Mouse (Mus musculus): ENCODE data around the gene Ubqlnl. TPM values are rescaled to one million over a fixed set of nuclear protein-coding genes. Genes with fewer than 3 reads are reported as not detected.

Ubqlnl gene
- total RNA-seq (2012; rRNA removed) (not detected in 2 replicates), polyA plus RNA-seq (2012; ENCODE audit: insufficient read depth in 1 of 2, insufficient read length in 2 of 2, low read depth in 1 of 2, low replicate concordance in 2 of 2, missing spikeins in 1 of 2) (not detected)

- H3K79me2 ChIP-seq (ENCODE audit: control insufficient read depth, insufficient read depth, low read length, poor library complexity): no peaks in the 10 kb centered on the region
- no peaks in the 10 kb centered on the region for H3K36me3 ChIP-seq (ENCODE audit: control insufficient read depth in 1 of 2, insufficient read depth in 2 of 2, low read length in 2 of 2)
- TF ChIP-seq ZC3H11A (IDR thresholded peaks at IDR 0.05; ENCODE audit: low read depth, low read length) (no peak), BHLHE40 (IDR thresholded peaks at IDR 0.05; ENCODE audit: borderline replicate concordance, low read depth, low read length) (no peak)
- no peak for DNase-seq (ENCODE audit: low read depth, low spot score)
- H3K4me3 ChIP-seq (ENCODE audit: control insufficient read depth in 1 of 2, insufficient read depth in 1 of 2, low read depth in 2 of 2, low read length in 2 of 2): no peak within 1 kb of the TSS
- no peaks in the 10 kb centered on the region for H3K9me3 ChIP-seq (replicated peaks; ENCODE audit: insufficient read depth, low read length)
- H3K4me1 ChIP-seq (ENCODE audit: control insufficient read depth in 1 of 2, insufficient read depth in 2 of 2, low read length in 2 of 2): no peaks in the 10 kb centered on the region
- no peak within 1 kb of the TSS for H3K27ac ChIP-seq (ENCODE audit: control insufficient read depth, low read depth, low read length)
- no peaks in the 10 kb centered on the region for H3K27me3 ChIP-seq (ENCODE audit: control insufficient read depth in 1 of 2, insufficient read depth in 2 of 2, low read length in 2 of 2)
- H3K9ac ChIP-seq (ENCODE audit: control insufficient read depth, low read depth, low read length, poor library complexity, severe bottlenecking): no peak within 1 kb of the TSS
Measured at GRCm38 (mm10) chr7:104150456-104150855, at the start of gene Ubqlnl. Gene Ubqlnl, minus strand, starts transcription at chr7:104150556.

- Histone ChIP-seq H3K9ac (ENCODE audit: control insufficient read depth, low read depth, low read length, poor library complexity, severe bottlenecking) (no peak overlapping the region), H3K4me3 (ENCODE audit: control insufficient read depth in 1 of 2, insufficient read depth in 1 of 2, low read depth in 2 of 2, low read length in 2 of 2) (no peak overlapping the region), H3K79me2 (ENCODE audit: control insufficient read depth, insufficient read depth, low read length, poor library complexity) (no peaks in the 10 kb centered on the region), H3K4me1 (ENCODE audit: control insufficient read depth in 1 of 2, insufficient read depth in 2 of 2, low read length in 2 of 2) (no peaks in the 10 kb centered on the region), H3K27ac (ENCODE audit: control insufficient read depth, low read depth, low read length) (no peak overlapping the region), H3K27me3 (ENCODE audit: control insufficient read depth in 1 of 2, insufficient read depth in 2 of 2, low read length in 2 of 2) (peaks cover 2 to 3% of the 10 kb centered on the region in 2 experiments), H3K36me3 (ENCODE audit: control insufficient read depth in 1 of 2, insufficient read depth in 2 of 2, low read length in 2 of 2) (no peaks in the 10 kb centered on the region), H3K9me3 (replicated peaks; ENCODE audit: insufficient read depth, low read length) (no peaks in the 10 kb centered on the region)
- peak; percentile 77 for DNase-seq (ENCODE audit: low read depth, low spot score)
- TF ChIP-seq GATA1 (IDR thresholded peaks at IDR 0.05; ENCODE audit: low read depth, low read length) (peak; percentile 34; the same call in 1 of the 2 replicates), EP300 (IDR thresholded peaks at IDR 0.05; ENCODE audit: low read depth in 1 of 2, low read length in 2 of 2) (no peak), CTCF (IDR thresholded peaks at IDR 0.05 in 2 of 3, conservative IDR thresholded peaks at IDR 0.05 in 1 of 3; ENCODE audit: control insufficient read depth in 1 of 3, insufficient read depth in 1 of 3, low read depth in 2 of 3, low read length in 3 of 3, poor library complexity in 1 of 3, severe bottlenecking in 1 of 3) (peak; percentile 89 to 99 (median 92)), ZC3H11A (IDR thresholded peaks at IDR 0.05; ENCODE audit: low read depth, low read length) (peak; percentile 60), UBTF (IDR thresholded peaks at IDR 0.05; ENCODE audit: borderline replicate concordance, insufficient read depth, low read depth, low read length) (no peak), RAD21 (IDR thresholded peaks at IDR 0.05; ENCODE audit: low read depth, low read length) (peak; percentile 87), MAFK (IDR thresholded peaks at IDR 0.05; ENCODE audit: borderline replicate concordance, low read depth, low read length) (no peak), USF2 (IDR thresholded peaks at IDR 0.05; ENCODE audit: borderline replicate concordance in 1 of 2, insufficient read depth in 1 of 2, low read depth in 1 of 2, low read length in 2 of 2) (no peak), NELFE (IDR thresholded peaks at IDR 0.05; ENCODE audit: low read depth, low read length) (no peak), SMC3 (IDR thresholded peaks at IDR 0.05; ENCODE audit: low read depth, low read length) (peak; percentile 66)
Measured at GRCm38 (mm10) chr7:104199822-104200221, 49.5 kb upstream of the Ubqlnl start.

- H3K79me2 ChIP-seq (ENCODE audit: control insufficient read depth, insufficient read depth, low read length, poor library complexity): no peaks in the 10 kb centered on the region
- H3K27me3 ChIP-seq (ENCODE audit: control insufficient read depth in 1 of 2, insufficient read depth in 2 of 2, low read length in 2 of 2): peaks cover 2 to 4% of the 10 kb centered on the region in 2 experiments; a peak in 3 of 4 replicates
- no peaks in the 10 kb centered on the region for H3K36me3 ChIP-seq (ENCODE audit: control insufficient read depth in 1 of 2, insufficient read depth in 2 of 2, low read length in 2 of 2)
- H3K4me3 ChIP-seq (ENCODE audit: control insufficient read depth in 1 of 2, insufficient read depth in 1 of 2, low read depth in 2 of 2, low read length in 2 of 2): no peak within 1 kb of the TSS
- no peak within 1 kb of the TSS for H3K27ac ChIP-seq (ENCODE audit: control insufficient read depth, low read depth, low read length)
- H3K9me3 ChIP-seq (replicated peaks; ENCODE audit: insufficient read depth, low read length): no peaks in the 10 kb centered on the region
- no peaks in the 10 kb centered on the region for H3K4me1 ChIP-seq (ENCODE audit: control insufficient read depth in 1 of 2, insufficient read depth in 2 of 2, low read length in 2 of 2)
- DNase-seq (ENCODE audit: low read depth, low spot score): no peak
- H3K9ac ChIP-seq (ENCODE audit: control insufficient read depth, low read depth, low read length, poor library complexity, severe bottlenecking): no peak within 1 kb of the TSS
- TF ChIP-seq GABPA (IDR thresholded peaks at IDR 0.05; ENCODE audit: low read depth, low read length) (no peak), POLR2A (IDR thresholded peaks at IDR 0.05; ENCODE audit: control insufficient read depth in 1 of 2, insufficient read depth in 1 of 2, low read depth in 1 of 2, low read length in 2 of 2, poor library complexity in 1 of 2) (no peak), NRF1 (IDR thresholded peaks at IDR 0.05; ENCODE audit: insufficient read depth, low read depth, low read length, poor library complexity, severe bottlenecking) (no peak), USF1 (IDR thresholded peaks at IDR 0.05; ENCODE audit: low read depth, low read length) (no peak), CHD1 (IDR thresholded peaks at IDR 0.05; ENCODE audit: low read depth, low read length) (no peak), MXI1 (IDR thresholded peaks at IDR 0.05; ENCODE audit: low read depth, low read length) (no peak), RAD21 (IDR thresholded peaks at IDR 0.05; ENCODE audit: low read depth, low read length) (no peak), SMC3 (IDR thresholded peaks at IDR 0.05; ENCODE audit: low read depth, low read length) (no peak), HCFC1 (IDR thresholded peaks at IDR 0.05; ENCODE audit: low read depth, low read length) (no peak), POLR2AphosphoS5 (IDR thresholded peaks at IDR 0.05; ENCODE audit: borderline replicate concordance, low read depth, low read length) (no peak), UBTF (IDR thresholded peaks at IDR 0.05; ENCODE audit: borderline replicate concordance, insufficient read depth, low read depth, low read length) (no peak), USF2 (IDR thresholded peaks at IDR 0.05; ENCODE audit: borderline replicate concordance in 1 of 2, insufficient read depth in 1 of 2, low read depth in 1 of 2, low read length in 2 of 2) (no peak), MAZ (IDR thresholded peaks at IDR 0.05; ENCODE audit: low read depth, low read length) (no peak)
Measured at GRCm38 (mm10) chr7:104195885-104196284, 45.5 kb upstream of the Ubqlnl start, which contains the start of gene Olfr649. Gene Olfr649, minus strand, starts transcription at chr7:104195985.

All from MEL (cell line).